Mouse (Mus musculus): ENCODE measurements at regions not wholly inside any gene's neighbourhood (a gene's known extent, or its start where the extent isn't known, plus 50 kb on each side); places are given as distances from the start of the nearest gene placed in this dataset.

DNA sequence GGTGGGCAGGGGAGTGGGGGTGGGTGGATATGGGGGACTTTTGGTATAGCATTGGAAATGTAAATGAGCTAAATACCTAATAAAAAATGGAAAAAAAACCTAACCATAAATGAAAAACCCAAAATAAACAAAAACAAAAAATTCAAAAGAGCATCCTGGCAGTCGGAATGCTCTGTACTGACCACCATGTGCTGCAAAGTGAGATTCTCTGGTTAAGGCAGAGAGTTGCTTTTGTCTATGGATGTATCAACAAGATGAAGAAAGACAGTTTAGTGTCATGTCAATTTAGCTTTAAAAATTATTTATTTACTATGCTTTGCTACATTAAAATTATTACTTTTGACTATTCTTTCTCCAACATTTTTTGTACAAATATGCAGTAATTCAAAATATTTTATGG lies 88.5 kb downstream of the E330014E10Rik start:
- H3K4me2 ChIP-seq (ENCODE audit: low read depth): no peak overlapping the region
- no peaks in the 10 kb centered on the region for H3K4me1 ChIP-seq (ENCODE audit: control insufficient read depth, insufficient read depth, low read length)
- H3K27ac ChIP-seq (ENCODE audit: low read depth, low read length): no peak overlapping the region
- H3K9me3 ChIP-seq (ENCODE audit: control insufficient read depth, low read length): no peaks in the 10 kb centered on the region
- no peak overlapping the region for H3K9ac ChIP-seq (ENCODE audit: low read length)
- H3K36me3 ChIP-seq (ENCODE audit: control insufficient read depth, insufficient read depth, low read length): no peaks in the 10 kb centered on the region
- WGBS: 92% methylated on average over 1 of the region's 1 CpGs
- no peak overlapping the region for H3K4me3 ChIP-seq (ENCODE audit: low read depth, low read length)
- ATAC-seq (ENCODE audit: insufficient read depth, low FRiP score, low TSS enrichment): no peak
- no peaks in the 10 kb centered on the region for H3K27me3 ChIP-seq (ENCODE audit: control insufficient read depth, insufficient read depth, low read length)
- DNase-seq (ENCODE audit: low spot score): no peak

DNA sequence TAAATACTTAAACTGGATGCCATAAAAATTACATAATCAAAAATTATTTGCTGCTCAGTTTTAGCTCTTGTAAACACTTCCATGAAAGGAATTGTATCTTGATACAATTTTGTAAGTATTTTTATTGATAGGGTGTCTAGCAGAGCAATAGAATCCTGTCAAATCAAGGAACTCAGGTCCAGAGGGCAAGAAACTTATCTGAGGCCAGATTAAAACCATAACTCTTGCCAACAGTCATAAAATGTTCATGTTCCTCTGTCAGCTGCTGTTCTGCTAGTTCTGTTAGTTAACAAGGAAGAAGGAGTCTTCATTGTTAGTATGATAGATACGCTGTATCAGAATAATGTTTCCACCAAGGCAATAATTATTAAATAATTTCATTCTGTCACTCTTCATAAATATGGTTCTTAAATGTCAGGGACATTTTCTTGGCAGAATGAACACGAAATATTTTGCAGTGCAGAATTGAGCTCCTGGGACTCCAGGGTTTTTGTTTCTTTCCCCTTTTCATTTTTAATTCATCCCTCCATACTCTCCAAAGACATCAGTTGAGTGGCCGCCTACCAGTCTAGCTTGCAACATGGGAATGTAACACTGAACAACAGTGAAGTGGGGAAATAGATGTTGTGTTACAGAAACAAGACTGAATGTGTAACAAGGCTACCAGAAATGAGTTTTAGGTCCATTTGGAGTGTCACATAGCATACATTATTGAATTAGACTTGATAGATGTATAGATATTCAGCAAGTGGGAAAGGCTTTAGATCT lies 89.1 kb downstream of the E330014E10Rik start:
- Histone ChIP-seq H3K9me3 (ENCODE audit: control insufficient read depth, low read length) (no peaks in the 10 kb centered on the region), H3K4me2 (ENCODE audit: low read depth) (no peak overlapping the region), H3K27me3 (ENCODE audit: control insufficient read depth, insufficient read depth, low read length) (no peaks in the 10 kb centered on the region), H3K4me1 (ENCODE audit: control insufficient read depth, insufficient read depth, low read length) (no peaks in the 10 kb centered on the region), H3K9ac (ENCODE audit: low read length) (no peak overlapping the region), H3K4me3 (ENCODE audit: low read depth, low read length) (no peak overlapping the region), H3K27ac (ENCODE audit: low read depth, low read length) (no peak overlapping the region), H3K36me3 (ENCODE audit: control insufficient read depth, insufficient read depth, low read length) (no peaks in the 10 kb centered on the region)
- 82% methylated on average over 3 of the region's 3 CpGs for WGBS
- DNase-seq (ENCODE audit: low spot score) (no peak), ATAC-seq (ENCODE audit: insufficient read depth, low FRiP score, low TSS enrichment) (no peak)

DNA sequence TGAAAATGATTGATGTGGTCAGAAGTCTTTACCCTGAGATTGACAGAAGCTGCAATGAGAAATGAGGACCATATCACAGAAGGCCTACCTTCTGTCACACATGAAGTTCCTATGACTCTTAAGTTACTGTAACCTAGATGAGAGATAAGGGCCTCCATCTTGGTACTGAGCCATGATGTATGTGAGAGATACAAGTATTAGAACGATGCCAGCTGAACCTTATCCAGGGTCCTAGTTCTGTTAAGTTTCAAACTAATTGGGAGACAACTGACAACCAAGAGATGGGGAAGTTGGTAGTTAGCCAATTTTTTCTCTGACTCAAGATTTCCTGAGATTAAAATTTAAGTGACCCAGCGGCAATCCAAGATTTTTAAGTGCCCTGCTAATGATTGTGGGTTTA lies 89.7 kb downstream of the E330014E10Rik start:
- WGBS: 82% methylated on average over 2 of the region's 2 CpGs
- Histone ChIP-seq H3K27me3 (ENCODE audit: control insufficient read depth, insufficient read depth, low read length) (no peaks in the 10 kb centered on the region), H3K9me3 (ENCODE audit: control insufficient read depth, low read length) (no peaks in the 10 kb centered on the region), H3K27ac (ENCODE audit: low read depth, low read length) (no peak overlapping the region), H3K4me1 (ENCODE audit: control insufficient read depth, insufficient read depth, low read length) (no peaks in the 10 kb centered on the region), H3K9ac (ENCODE audit: low read length) (no peak overlapping the region), H3K4me3 (ENCODE audit: low read depth, low read length) (no peak overlapping the region), H3K4me2 (ENCODE audit: low read depth) (no peak overlapping the region), H3K36me3 (ENCODE audit: control insufficient read depth, insufficient read depth, low read length) (no peaks in the 10 kb centered on the region)
- ATAC-seq (ENCODE audit: insufficient read depth, low FRiP score, low TSS enrichment): no peak
- no peak for DNase-seq (ENCODE audit: low spot score)

DNA sequence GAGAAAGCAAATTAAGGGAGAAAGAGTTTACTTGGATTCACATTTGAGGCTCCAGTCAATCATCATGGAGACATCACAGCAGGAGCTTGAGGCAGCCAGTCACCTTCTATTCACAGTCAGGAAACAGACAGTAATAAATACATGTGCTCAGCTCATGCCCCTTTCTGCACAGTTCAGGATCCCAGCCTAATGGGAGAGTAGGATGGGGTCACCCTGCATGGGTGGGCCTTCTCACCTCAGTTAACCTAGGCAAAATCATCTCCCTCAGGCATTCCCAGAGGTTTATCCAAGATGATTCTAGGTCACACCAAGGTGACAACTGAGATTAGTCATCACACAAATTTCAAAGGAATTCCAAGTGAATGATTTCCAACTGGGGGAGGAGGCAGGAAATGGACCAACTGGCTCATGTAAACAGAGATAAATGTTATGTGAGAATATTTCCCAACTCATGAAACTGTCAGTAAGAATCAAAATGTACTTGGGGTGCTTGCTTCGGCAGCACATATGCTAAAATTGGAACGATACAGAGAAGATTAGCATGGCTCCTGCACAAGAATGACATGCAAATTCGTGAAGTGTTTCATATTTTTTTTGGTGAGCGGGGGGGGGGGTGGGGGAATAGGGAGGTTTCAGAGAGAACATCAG lies 89.8 kb upstream of the Cxcl13 start:
- no peaks in the 10 kb centered on the region for H3K4me1 ChIP-seq (ENCODE audit: control insufficient read depth, insufficient read depth, low read length)
- no peak for ATAC-seq (ENCODE audit: insufficient read depth, low FRiP score, low TSS enrichment)
- no peak for DNase-seq (ENCODE audit: low spot score)
- H3K4me2 ChIP-seq (ENCODE audit: low read depth): no peak overlapping the region
- no peak overlapping the region for H3K9ac ChIP-seq (ENCODE audit: low read length)
- no peaks in the 10 kb centered on the region for H3K9me3 ChIP-seq (ENCODE audit: control insufficient read depth, low read length)
- no peak overlapping the region for H3K4me3 ChIP-seq (ENCODE audit: low read depth, low read length)
- 78% methylated on average over 4 of the region's 4 CpGs for WGBS
- no peak overlapping the region for H3K27ac ChIP-seq (ENCODE audit: low read depth, low read length)
- H3K27me3 ChIP-seq (ENCODE audit: control insufficient read depth, insufficient read depth, low read length): no peaks in the 10 kb centered on the region
- no peaks in the 10 kb centered on the region for H3K36me3 ChIP-seq (ENCODE audit: control insufficient read depth, insufficient read depth, low read length)

- no peak overlapping the region for H3K4me3 ChIP-seq (ENCODE audit: low read depth, low read length)
- no peak for ATAC-seq (ENCODE audit: insufficient read depth, low FRiP score, low TSS enrichment)
- H3K27me3 ChIP-seq (ENCODE audit: control insufficient read depth, insufficient read depth, low read length): no peaks in the 10 kb centered on the region
- H3K4me2 ChIP-seq (ENCODE audit: low read depth): no peak overlapping the region
- H3K4me1 ChIP-seq (ENCODE audit: control insufficient read depth, insufficient read depth, low read length): no peaks in the 10 kb centered on the region
- H3K27ac ChIP-seq (ENCODE audit: low read depth, low read length): no peak overlapping the region
- H3K9ac ChIP-seq (ENCODE audit: low read length): no peak overlapping the region
- DNase-seq (ENCODE audit: low spot score): no peak
- H3K9me3 ChIP-seq (ENCODE audit: control insufficient read depth, low read length): no peaks in the 10 kb centered on the region
- WGBS: 63% methylated on average over 3 of the region's 3 CpGs
- H3K36me3 ChIP-seq (ENCODE audit: control insufficient read depth, insufficient read depth, low read length): no peaks in the 10 kb centered on the region
These were observed 86.4 kb upstream of the Cxcl13 start for GRCm38 (mm10) chr5:95870336-95870845.

- Histone ChIP-seq H3K27ac (ENCODE audit: low read depth, low read length) (no peak overlapping the region), H3K4me2 (ENCODE audit: low read depth) (no peak overlapping the region), H3K4me1 (ENCODE audit: control insufficient read depth, insufficient read depth, low read length) (no peaks in the 10 kb centered on the region), H3K4me3 (ENCODE audit: low read depth, low read length) (no peak overlapping the region), H3K36me3 (ENCODE audit: control insufficient read depth, insufficient read depth, low read length) (no peaks in the 10 kb centered on the region), H3K27me3 (ENCODE audit: control insufficient read depth, insufficient read depth, low read length) (no peaks in the 10 kb centered on the region), H3K9me3 (ENCODE audit: control insufficient read depth, low read length) (no peaks in the 10 kb centered on the region), H3K9ac (ENCODE audit: low read length) (no peak overlapping the region)
- ATAC-seq (ENCODE audit: insufficient read depth, low FRiP score, low TSS enrichment) (no peak), DNase-seq (ENCODE audit: low spot score) (no peak)
- 73% methylated on average over 5 of the region's 5 CpGs for WGBS
These were observed 81.8 kb upstream of the Cxcl13 start for GRCm38 (mm10) chr5:95874969-95875368.

DNA sequence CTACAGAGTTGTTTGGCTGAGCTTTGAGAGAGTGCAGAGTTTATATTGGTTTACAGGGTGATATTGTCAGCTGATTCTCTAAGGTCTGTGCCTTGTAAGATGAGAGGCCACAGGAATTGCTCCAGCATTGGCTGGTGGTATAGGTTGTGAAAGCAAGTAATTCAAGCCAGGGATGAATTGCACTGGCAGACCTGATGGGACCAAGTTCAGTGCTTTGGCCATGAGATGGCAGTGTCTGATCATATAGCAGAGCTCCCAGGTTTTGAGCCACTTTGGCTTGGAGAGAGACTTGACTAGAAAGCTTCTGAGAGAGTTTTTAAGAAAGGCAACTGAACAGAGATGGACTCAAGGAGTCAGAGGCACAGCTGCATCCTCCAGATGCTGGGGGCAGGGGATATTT lies 75.8 kb upstream of the Cxcl13 start:
- H3K9me3 ChIP-seq (ENCODE audit: control insufficient read depth, low read length): no peaks in the 10 kb centered on the region
- H3K27ac ChIP-seq (ENCODE audit: low read depth, low read length): no peak overlapping the region
- no peak overlapping the region for H3K4me3 ChIP-seq (ENCODE audit: low read depth, low read length)
- no peaks in the 10 kb centered on the region for H3K27me3 ChIP-seq (ENCODE audit: control insufficient read depth, insufficient read depth, low read length)
- DNase-seq (ENCODE audit: low spot score) (peak; percentile 27), ATAC-seq (ENCODE audit: insufficient read depth, low FRiP score, low TSS enrichment) (no peak)
- H3K4me2 ChIP-seq (ENCODE audit: low read depth): no peak overlapping the region
- H3K36me3 ChIP-seq (ENCODE audit: control insufficient read depth, insufficient read depth, low read length): no peaks in the 10 kb centered on the region
- no peak overlapping the region for H3K9ac ChIP-seq (ENCODE audit: low read length)
- H3K4me1 ChIP-seq (ENCODE audit: control insufficient read depth, insufficient read depth, low read length): no peaks in the 10 kb centered on the region
